Mouse (Mus musculus) E14TG2a.4 (cell line): ENCODE data around the gene Slamf6.

ENCODE experiments used
- H3K27me3 ChIP-seq: 2 replicates; pipeline ENCODE4 v1.6.1; 2014; ENCODE audit warnings: low read length, control low read depth; ENCODE audit not compliant: insufficient read depth
- H3K36me3 ChIP-seq: 2 replicates; pipeline ENCODE4 v1.6.1; 2014; ENCODE audit warnings: low read length, control low read depth; ENCODE audit not compliant: insufficient read depth
- H3K4me1 ChIP-seq: replicated peaks from 2 replicates; pipeline ENCODE4 v1.6.1; 2014; ENCODE audit warnings: low read depth, low read length, control low read depth
- H3K4me3 ChIP-seq: replicated peaks from 2 replicates; pipeline ENCODE4 v1.5.1; 2014; ENCODE audit warnings: mild to moderate bottlenecking, low read length
- H3K9me3 ChIP-seq: 2 replicates; pipeline ENCODE4 v1.6.1; 2014; ENCODE audit warnings: low read length, control low read depth
- CTCF ChIP-seq: conservative IDR thresholded peaks from 2 replicates; pipeline ENCODE4 v1.5.1; 2014; ENCODE audit warnings: low read length
- NANOG ChIP-seq: IDR thresholded peaks from 2 replicates; pipeline ENCODE4 v1.6.1; 2014; ENCODE audit warnings: borderline replicate concordance, low read length, mixed read lengths
- POU5F1 ChIP-seq: IDR thresholded peaks from 2 replicates; pipeline ENCODE4 v1.6.1; 2014; ENCODE audit warnings: low read length, borderline replicate concordance

Slamf6 gene

GRCm38 (mm10) chr1:171996701-171997100 lies 79.4 kb downstream of the Slamf6 start:
- Histone ChIP-seq H3K27me3 (no peaks in the 10 kb centered on the region), H3K9me3 (no peaks in the 10 kb centered on the region), H3K36me3 (no peaks in the 10 kb centered on the region), H3K4me1 (0 out of 2 replicates have a peak, but pooled peaks cover 4% of the 10 kb centered on the region), H3K4me3 (no peak overlapping the region)
- no peak for TF ChIP-seq NANOG
- no peak for TF ChIP-seq POU5F1
- no peak for TF ChIP-seq CTCF

GRCm38 (mm10) chr1:171998820-171999597 lies 81.7 kb downstream of the Slamf6 start:
- Histone ChIP-seq H3K4me3 (no peak overlapping the region), H3K9me3 (no peaks in the 10 kb centered on the region), H3K36me3 (peaks cover 12% of the 10 kb centered on the region), H3K4me1 (peaks cover 5% of the 10 kb centered on the region; the same call in 1 of the 2 replicates), H3K27me3 (no peaks in the 10 kb centered on the region)
- TF ChIP-seq NANOG, result no peak
- no peak for TF ChIP-seq POU5F1
- no peak for TF ChIP-seq CTCF

- Histone ChIP-seq H3K9me3 (no peaks in the 10 kb centered on the region), H3K4me3 (no peak overlapping the region), H3K27me3 (no peaks in the 10 kb centered on the region), H3K4me1 (peaks cover 13% of the 10 kb centered on the region), H3K36me3 (peaks cover 27% of the 10 kb centered on the region)
- TF ChIP-seq POU5F1 (no peak), CTCF (peak; percentile 54), NANOG (no peak)
Observed at GRCm38 (mm10) chr1:172000641-172001040, 83.3 kb downstream of the Slamf6 start.

- H3K4me1 ChIP-seq, result peaks cover 13% of the 10 kb centered on the region
- H3K36me3 ChIP-seq, result peaks cover 36% of the 10 kb centered on the region
- no peaks in the 10 kb centered on the region for H3K27me3 ChIP-seq
- H3K9me3 ChIP-seq, result no peaks in the 10 kb centered on the region
- TF ChIP-seq NANOG (no peak), CTCF (no peak), POU5F1 (no peak)
- H3K4me3 ChIP-seq, result no peak overlapping the region
Observed at GRCm38 (mm10) chr1:172001665-172002064, 84.3 kb downstream of the Slamf6 start.
